Mouse (Mus musculus) retina, adult 2 months (tissue): ENCODE results near the gene Mkrn2os.
"Not testable (repeated sequence)": the region's sequence is repeated elsewhere in the genome, so short reads cannot be mapped to it uniquely, and the experiment has no call there.

Experiments
- DNase-seq: peaks from one replicate; pipeline ENCODE4 v3.0.0-alpha.2; 2012; ENCODE audit warnings: low read depth, low spot score

Gene Mkrn2os

GRCm38 (mm10) chr6:115592458-115592857 is at the start of gene Mkrn2os:
TSS of gene Mkrn2os (minus strand) at chr6:115592576.
- DNase-seq = peak; percentile 33

GRCm38 (mm10) chr6:115638188-115638587 is 45.8 kb upstream of the Mkrn2os start:
- DNase-seq = not testable (repeated sequence)

GRCm38 (mm10) chr6:115634015-115634414 is 41.6 kb upstream of the Mkrn2os start:
- no peak for DNase-seq

GRCm38 (mm10) chr6:115631056-115631795 is 38.9 kb upstream of the Mkrn2os start:
- DNase-seq = no peak

GRCm38 (mm10) chr6:115626121-115626520 is 33.7 kb upstream of the Mkrn2os start:
- DNase-seq = no peak

GRCm38 (mm10) chr6:115620942-115621341 is 28.6 kb upstream of the Mkrn2os start:
- DNase-seq = no peak

- no peak for DNase-seq
These were observed 27.4 kb upstream of the Mkrn2os start for GRCm38 (mm10) chr6:115619818-115620217.

- DNase-seq = no peak
These were observed 23.6 kb upstream of the Mkrn2os start for GRCm38 (mm10) chr6:115615983-115616382.

GRCm38 (mm10) chr6:115613793-115614192 is 21.4 kb upstream of the Mkrn2os start:
- no peak for DNase-seq

GRCm38 (mm10) chr6:115610301-115610700 is 17.9 kb upstream of the Mkrn2os start:
- DNase-seq = no peak

GRCm38 (mm10) chr6:115609121-115609520 is 16.7 kb upstream of the Mkrn2os start:
- no peak for DNase-seq

GRCm38 (mm10) chr6:115607429-115607828 is 15.1 kb upstream of the Mkrn2os start:
- no peak for DNase-seq

- no peak for DNase-seq
These were observed 14.1 kb upstream of the Mkrn2os start for GRCm38 (mm10) chr6:115606461-115606860.

GRCm38 (mm10) chr6:115601715-115602523 is 9.5 kb upstream of the Mkrn2os start, which contains the start of gene Mkrn2:
TSS of gene Mkrn2 (plus strand) at chr6:115601902.
- DNase-seq = peak; percentile 82

- DNase-seq = no peak
These were observed 8.9 kb upstream of the Mkrn2os start for GRCm38 (mm10) chr6:115601322-115601714.

- DNase-seq = no peak
These were observed 3.3 kb upstream of the Mkrn2os start for GRCm38 (mm10) chr6:115595667-115596066.

GRCm38 (mm10) chr6:115594463-115594862 is 2.1 kb upstream of the Mkrn2os start:
- DNase-seq = no peak

GRCm38 (mm10) chr6:115593252-115593651 is 876 bp upstream of the Mkrn2os start:
- DNase-seq = no peak

- no peak for DNase-seq
These were observed 550 bp downstream of the Mkrn2os start for GRCm38 (mm10) chr6:115591692-115592359.

- DNase-seq = no peak
These were observed 6.1 kb downstream of the Mkrn2os start for GRCm38 (mm10) chr6:115586321-115586720.

- DNase-seq = no peak
These were observed 8.2 kb downstream of the Mkrn2os start for GRCm38 (mm10) chr6:115584176-115584575.
